Mouse (Mus musculus) hindbrain, embryonic 10.5 days (tissue): ENCODE measurements around the gene Mpped2. TPM values are rescaled to one million over a fixed set of nuclear protein-coding genes. Genes with fewer than 3 reads are reported as not detected.
A peak's percentile ranks its signal among the peaks of the same experiment; 100 is the strongest.

Source experiments
- DNase-seq: peaks from one replicate; pipeline ENCODE4 v3.0.0-alpha.2; 2017; ENCODE audit warnings: low spot score
- H3K27ac ChIP-seq: fragments of 300-500 bp; sonication (generic); 2 replicates; pipeline ENCODE4 v1.5.1; 2016; ENCODE audit warnings: mild to moderate bottlenecking, moderate library complexity
- H3K27me3 ChIP-seq: fragments of 300-500 bp; sonication (generic); 2 replicates; pipeline ENCODE4 v1.6.1; 2016; ENCODE audit warnings: mild to moderate bottlenecking; ENCODE audit not compliant: poor library complexity, insufficient read depth, severe bottlenecking
- H3K36me3 ChIP-seq: fragments of 300-500 bp; sonication (generic); 2 replicates; pipeline ENCODE4 v1.6.1; 2016; ENCODE audit warnings: mild to moderate bottlenecking, moderate library complexity
- H3K4me1 ChIP-seq: fragments of 300-500 bp; sonication (generic); replicated peaks from 2 replicates; pipeline ENCODE4 v1.6.1; 2016; ENCODE audit warnings: mild to moderate bottlenecking
- H3K4me3 ChIP-seq: fragments of 300-500 bp; sonication (generic); 2 replicates; pipeline ENCODE4 v1.5.1; 2016; ENCODE audit warnings: mild to moderate bottlenecking, moderate library complexity
- H3K9me3 ChIP-seq: fragments of 300-500 bp; sonication (generic); 2 replicates; pipeline ENCODE4 v1.6.1; 2016; ENCODE audit warnings: mild to moderate bottlenecking, moderate library complexity
- WGBS: fragments of 180-500 bp; shearing (Covaris S2); methylation state at CpG from one replicate; pipeline ENCODE4 v1.1.7; 2016; 5-methylcytosine and 5-hydroxymethylcytosine counted together
- polyA plus RNA-seq: library from polyadenylated mRNA; unstranded; fragments of >200 nt; fragmentation: Nextera tagmentation; extraction: Ambion mirVana; gene quantifications from 2 replicates; pipeline ENCODE4 v1.2.1, GENCODE M21; 2016

Mpped2 gene
- polyA plus RNA-seq, 1 experiment from 2014 or later = 35.2 TPM

DNA sequence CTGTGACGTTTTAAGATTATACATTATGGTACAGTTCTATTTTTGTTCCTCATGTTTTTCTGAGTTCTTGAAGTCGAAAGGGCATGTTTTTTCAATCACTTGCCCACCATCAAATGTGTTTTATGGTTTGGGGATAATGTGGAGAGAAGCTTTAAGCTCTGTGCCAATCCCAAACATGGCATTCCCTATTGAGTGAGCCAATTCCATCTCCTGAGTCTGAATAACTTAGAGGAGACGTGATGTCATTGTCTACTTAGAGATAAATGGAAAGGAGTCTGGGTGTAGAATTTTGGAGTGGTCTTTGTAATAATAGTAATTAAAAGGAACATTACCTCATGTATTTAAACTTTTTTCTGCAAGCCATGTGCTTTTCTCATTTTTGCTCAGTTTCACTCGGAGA lies 9.2 kb upstream of the Mpped2 start:
- Histone ChIP-seq H3K4me3 (no peak overlapping the region), H3K27ac (no peak overlapping the region), H3K27me3 (peaks cover 5% of the 10 kb centered on the region; the same call in 1 of the 2 replicates), H3K9me3 (no peaks in the 10 kb centered on the region), H3K36me3 (no peaks in the 10 kb centered on the region), H3K4me1 (peaks cover 6% of the 10 kb centered on the region; the same call in 1 of the 2 replicates)
- DNase-seq = no peak
- 76% methylated on average over 4 of the region's 4 CpGs for WGBS

DNA sequence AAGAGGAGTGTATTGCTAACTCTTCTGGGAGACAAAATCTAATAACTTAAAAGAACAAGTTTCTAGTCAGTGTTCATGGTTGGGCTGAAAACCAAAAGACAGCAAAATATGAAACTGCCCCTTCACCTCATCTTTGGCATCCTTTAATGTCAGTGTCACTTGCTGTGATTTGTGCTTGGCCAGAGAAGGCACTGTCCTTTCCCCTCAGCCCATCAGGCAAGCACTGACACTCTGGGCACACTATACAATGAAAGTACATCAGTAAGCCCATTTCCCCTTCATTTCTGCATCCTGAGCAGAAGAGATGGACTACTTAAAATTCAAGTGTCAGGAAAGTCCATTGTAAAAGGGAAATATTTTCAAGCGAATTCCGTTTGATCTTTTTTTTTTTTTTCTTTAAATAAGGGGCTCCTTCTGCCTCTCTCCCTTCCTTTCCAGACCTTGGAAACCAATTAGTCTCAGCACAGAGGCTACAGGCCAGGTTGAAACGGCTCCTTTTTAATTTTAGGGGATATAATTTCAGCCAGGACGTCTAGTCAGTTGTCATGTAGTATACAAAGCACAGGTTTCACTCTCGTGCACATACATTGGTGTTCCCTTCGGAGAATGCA lies 1.2 kb upstream of the Mpped2 start:
- Histone ChIP-seq H3K4me3 (no peak overlapping the region), H3K9me3 (no peaks in the 10 kb centered on the region), H3K27me3 (peaks cover 44% of the 10 kb centered on the region), H3K36me3 (no peaks in the 10 kb centered on the region), H3K4me1 (peaks cover 36% of the 10 kb centered on the region), H3K27ac (no peak overlapping the region)
- 8% methylated on average over 6 of the region's 6 CpGs for WGBS
- DNase-seq = no peak

DNA sequence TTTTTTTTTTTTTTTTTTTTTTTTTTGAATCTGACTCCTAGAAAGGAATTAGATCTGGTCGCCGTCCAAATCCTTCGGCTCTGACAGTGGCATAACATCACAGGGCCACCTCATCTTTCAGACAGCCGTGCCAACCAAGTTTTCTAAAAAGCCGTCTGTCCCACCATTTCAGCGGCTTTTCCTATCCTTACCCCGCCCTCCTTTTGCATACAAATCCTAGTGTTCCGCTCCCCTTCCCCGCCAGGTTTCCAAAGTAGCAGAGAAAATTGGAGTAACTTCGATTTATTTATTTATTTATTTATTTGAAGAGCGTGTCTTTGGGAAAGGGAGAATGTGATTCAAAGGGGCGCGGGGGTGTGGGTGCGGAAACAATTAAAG lies 675 bp upstream of the Mpped2 start:
- H3K27me3 ChIP-seq = peaks cover 50% of the 10 kb centered on the region
- no peak overlapping the region; the same call in 1 of the 2 replicates for H3K27ac ChIP-seq
- peaks cover 36% of the 10 kb centered on the region for H3K4me1 ChIP-seq
- DNase-seq = no peak
- no peaks in the 10 kb centered on the region for H3K36me3 ChIP-seq
- peak overlapping the region; percentile 87 for H3K4me3 ChIP-seq
- under 1% methylated on average over 14 of the region's 14 CpGs for WGBS
- H3K9me3 ChIP-seq = no peaks in the 10 kb centered on the region

- peak; percentile 83 for DNase-seq
- peak overlapping the region; percentile 87 for H3K4me3 ChIP-seq
Observed at GRCm38 (mm10) chr2:106693702-106694566, 865 bp downstream of the Mpped2 start.

DNA sequence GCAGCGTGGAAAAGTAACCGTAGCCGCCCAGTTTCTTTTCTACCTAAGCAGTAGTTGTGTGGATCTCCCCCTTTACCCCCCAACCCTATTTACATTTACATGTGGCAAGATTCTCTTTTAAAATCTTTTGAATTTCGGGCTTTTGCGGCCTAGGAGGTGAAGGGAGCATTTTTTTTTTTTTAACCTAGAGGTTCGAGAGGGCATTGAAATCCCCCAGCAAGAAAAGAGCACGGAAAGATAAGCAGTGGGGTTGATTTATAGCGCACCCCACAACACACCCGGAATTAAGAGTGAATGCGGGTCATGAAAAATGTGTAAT lies 1.5 kb downstream of the Mpped2 start:
- Histone ChIP-seq H3K27me3 (peaks cover 55% of the 10 kb centered on the region), H3K9me3 (no peaks in the 10 kb centered on the region), H3K36me3 (no peaks in the 10 kb centered on the region), H3K4me1 (peaks cover 36% of the 10 kb centered on the region), H3K27ac (peak overlapping the region; percentile 99), H3K4me3 (peak overlapping the region; percentile 87)
- WGBS = 0% methylated on average over 10 of the region's 10 CpGs
- DNase-seq = no peak

More at GRCm38 (mm10) chr2:106693702-106694566, 865 bp downstream of the Mpped2 start:
- no peaks in the 10 kb centered on the region for H3K36me3 ChIP-seq
- H3K9me3 ChIP-seq = no peaks in the 10 kb centered on the region
- peaks cover 55% of the 10 kb centered on the region for H3K27me3 ChIP-seq
- peaks cover 36% of the 10 kb centered on the region for H3K4me1 ChIP-seq
- WGBS = under 1% methylated on average over 90 of the region's 91 CpGs
- peak overlapping the region; percentile 99 for H3K27ac ChIP-seq

GRCm38 (mm10) chr2:106694886-106695733 lies 2.0 kb downstream of the Mpped2 start:
- Histone ChIP-seq H3K36me3 (no peaks in the 10 kb centered on the region), H3K9me3 (no peaks in the 10 kb centered on the region), H3K4me1 (peaks cover 41% of the 10 kb centered on the region), H3K27me3 (peaks cover 55% of the 10 kb centered on the region), H3K27ac (peak overlapping the region; percentile 99), H3K4me3 (peak overlapping the region; percentile 87)
- under 1% methylated on average over 41 of the region's 41 CpGs for WGBS
- peak; percentile 61 for DNase-seq

- peak overlapping the region; percentile 87 for H3K4me3 ChIP-seq
- peaks cover 53% of the 10 kb centered on the region for H3K27me3 ChIP-seq
- 2% methylated on average over 13 of the region's 13 CpGs for WGBS
- H3K9me3 ChIP-seq = no peaks in the 10 kb centered on the region
- no peaks in the 10 kb centered on the region; the same call in 1 of the 2 replicates for H3K36me3 ChIP-seq
- DNase-seq = no peak
- H3K4me1 ChIP-seq = peaks cover 43% of the 10 kb centered on the region
- H3K27ac ChIP-seq = peak overlapping the region; percentile 99
Observed at GRCm38 (mm10) chr2:106695734-106696022, 2.6 kb downstream of the Mpped2 start.

DNA sequence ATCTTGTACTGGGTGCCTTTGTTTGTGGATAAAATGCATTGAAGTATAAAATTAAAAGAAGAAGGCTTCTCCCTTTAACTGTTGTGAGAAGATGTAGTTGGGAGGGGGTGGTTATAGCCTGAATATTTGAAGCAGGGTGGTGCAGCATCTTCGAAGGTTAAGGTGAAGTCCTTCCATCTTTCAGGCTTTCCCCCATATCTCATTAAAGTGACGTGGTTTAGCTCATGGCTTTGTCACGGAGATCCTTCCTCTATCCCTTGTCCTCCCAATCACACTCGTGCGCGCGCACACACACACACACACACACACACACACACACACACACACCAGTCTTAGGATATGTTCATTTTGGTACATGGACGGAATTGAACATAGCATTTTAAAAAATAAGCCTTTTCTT lies 3.3 kb downstream of the Mpped2 start:
- Histone ChIP-seq H3K27ac (no peak overlapping the region), H3K9me3 (no peaks in the 10 kb centered on the region), H3K27me3 (peaks cover 47% of the 10 kb centered on the region), H3K4me1 (peaks cover 43% of the 10 kb centered on the region), H3K4me3 (no peak overlapping the region), H3K36me3 (no peaks in the 10 kb centered on the region; the same call in 1 of the 2 replicates)
- WGBS = 79% methylated on average over 8 of the region's 8 CpGs
- DNase-seq = no peak

DNA sequence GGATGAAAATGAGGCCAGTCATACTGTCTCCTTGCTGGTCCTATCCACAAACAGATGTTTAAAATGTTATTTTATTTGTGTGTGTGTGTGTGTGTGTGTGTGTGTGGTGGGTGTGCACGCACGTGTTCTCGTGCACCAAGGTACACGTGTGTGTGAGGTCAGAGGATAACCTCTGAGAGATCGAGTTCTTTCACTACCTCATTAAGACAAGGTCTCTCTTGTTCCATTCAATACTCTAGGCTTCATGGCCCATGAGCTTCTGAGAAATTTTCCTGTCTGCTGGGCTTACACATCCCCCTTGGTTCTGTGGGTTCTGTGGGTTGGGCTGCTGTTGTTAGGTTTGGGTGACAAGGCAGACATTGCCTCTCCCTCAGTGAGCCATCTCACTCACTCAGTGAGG lies 12.6 kb downstream of the Mpped2 start:
- H3K4me1 ChIP-seq = peaks cover 22% of the 10 kb centered on the region
- H3K4me3 ChIP-seq = no peak overlapping the region
- no peaks in the 10 kb centered on the region for H3K27me3 ChIP-seq
- no peak overlapping the region for H3K27ac ChIP-seq
- H3K9me3 ChIP-seq = no peaks in the 10 kb centered on the region
- WGBS = 72% methylated on average over 5 of the region's 5 CpGs
- DNase-seq = no peak
- no peaks in the 10 kb centered on the region for H3K36me3 ChIP-seq

GRCm38 (mm10) chr2:106707136-106707535 lies 14.1 kb downstream of the Mpped2 start:
- 85% methylated on average over 2 of the region's 2 CpGs for WGBS
- Histone ChIP-seq H3K36me3 (no peaks in the 10 kb centered on the region), H3K9me3 (no peaks in the 10 kb centered on the region), H3K27ac (no peak overlapping the region), H3K27me3 (no peaks in the 10 kb centered on the region), H3K4me1 (peaks cover 37% of the 10 kb centered on the region), H3K4me3 (no peak overlapping the region)
- no peak for DNase-seq

DNA sequence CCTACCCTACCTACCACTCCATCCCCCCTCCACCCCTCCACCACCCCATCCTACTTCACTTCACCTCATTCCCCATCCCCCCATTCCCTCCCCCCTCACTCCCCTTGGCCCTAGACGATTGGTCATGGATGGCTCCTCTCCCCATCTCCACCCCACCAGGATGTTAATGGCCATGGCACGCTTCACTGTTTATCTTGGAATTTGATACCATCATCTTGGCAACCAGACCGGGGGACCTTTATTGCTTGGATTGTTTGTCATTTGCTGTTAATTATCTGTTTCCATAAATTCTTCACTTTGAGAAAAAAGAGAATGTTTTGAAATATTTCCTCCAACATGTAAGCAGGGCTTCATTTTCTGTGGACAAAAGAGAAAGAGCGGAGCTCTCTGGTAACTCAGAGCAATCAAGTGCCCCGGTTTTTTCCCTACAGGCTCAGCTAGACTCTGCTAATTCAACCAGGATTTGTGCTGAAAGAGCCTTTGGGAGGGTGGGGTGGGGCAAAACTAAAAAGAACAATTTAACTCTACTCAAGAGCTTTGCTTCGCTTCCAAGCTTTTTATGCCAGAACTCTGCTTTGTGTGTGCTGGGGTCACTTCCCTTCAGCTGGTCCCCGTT lies 17.9 kb downstream of the Mpped2 start:
- no peak for DNase-seq
- no peaks in the 10 kb centered on the region for H3K9me3 ChIP-seq
- 29% methylated on average over 7 of the region's 7 CpGs for WGBS
- H3K36me3 ChIP-seq = no peaks in the 10 kb centered on the region
- H3K4me1 ChIP-seq = peaks cover 57% of the 10 kb centered on the region
- peak overlapping the region; percentile 29; the same call in 1 of the 2 replicates for H3K27ac ChIP-seq
- no peak overlapping the region for H3K4me3 ChIP-seq
- H3K27me3 ChIP-seq = no peaks in the 10 kb centered on the region

- no peak overlapping the region for H3K4me3 ChIP-seq
- H3K4me1 ChIP-seq = peaks cover 57% of the 10 kb centered on the region
- no peak for DNase-seq
Observed at GRCm38 (mm10) chr2:106711506-106711905, 18.4 kb downstream of the Mpped2 start.

More at GRCm38 (mm10) chr2:106711506-106711905, 18.4 kb downstream of the Mpped2 start:
- 67% methylated on average over 6 of the region's 6 CpGs for WGBS
- Histone ChIP-seq H3K9me3 (no peaks in the 10 kb centered on the region), H3K27me3 (no peaks in the 10 kb centered on the region), H3K27ac (peak overlapping the region; percentile 29; the same call in 1 of the 2 replicates), H3K36me3 (no peaks in the 10 kb centered on the region)
